Mouse (Mus musculus) liver, adult 2 months (tissue): ENCODE data around the gene Mus81. TPM values are rescaled to one million over a fixed set of nuclear protein-coding genes. Genes with fewer than 3 reads are reported as not detected.

ENCODE experiments used
- DNase-seq: peaks from one replicate; pipeline ENCODE4 v3.0.0-alpha.2; 2011; ENCODE audit warnings: low read depth, low spot score; ENCODE audit errors: extremely low read depth
- H3K27ac ChIP-seq: fragments of 200-500 bp; replicated peaks from 2 replicates; pipeline ENCODE4 v1.5.1; 2012; ENCODE audit warnings: low read depth, mild to moderate bottlenecking, control low read depth, inconsistent platforms, low read length; ENCODE audit not compliant: insufficient read depth
- H3K27me3 ChIP-seq: fragments of 200-500 bp; 2 replicates; pipeline ENCODE4 v1.6.1; 2012; ENCODE audit warnings: mild to moderate bottlenecking, moderate library complexity, low read length, inconsistent platforms; ENCODE audit not compliant: control insufficient read depth, insufficient read depth
- H3K36me3 ChIP-seq: fragments of 200-500 bp; 2 replicates; pipeline ENCODE4 v1.6.1; 2012; ENCODE audit warnings: low read length, inconsistent platforms; ENCODE audit not compliant: control insufficient read depth, insufficient read depth
- H3K4me1 ChIP-seq: fragments of 200-500 bp; 2 replicates; pipeline ENCODE4 v1.6.1; 2011; ENCODE audit warnings: low read length; ENCODE audit not compliant: control insufficient read depth, insufficient read depth
- H3K4me3 ChIP-seq: fragments of 200-500 bp; 2 replicates; pipeline ENCODE4 v1.5.1; 2011; ENCODE audit warnings: low read depth, mild to moderate bottlenecking, control low read depth, low read length, moderate library complexity; ENCODE audit not compliant: insufficient read depth
- H3K79me2 ChIP-seq: fragments of 200-500 bp; 2 replicates; pipeline ENCODE4 v1.6.1; 2012; ENCODE audit warnings: inconsistent platforms, mild to moderate bottlenecking, low read length, moderate library complexity; ENCODE audit not compliant: control insufficient read depth, insufficient read depth
- H3K9ac ChIP-seq: fragments of 200-500 bp; 2 replicates; pipeline ENCODE4 v1.6.1; 2012; ENCODE audit warnings: low read depth, mild to moderate bottlenecking, control low read depth, inconsistent platforms, low read length
- CTCF ChIP-seq: fragments of 200-500 bp; IDR thresholded peaks from 2 replicates; pipeline ENCODE4 v1.5.1; 2011; ENCODE audit warnings: low read depth, low read length, control low read depth
- POLR2A ChIP-seq: fragments of 200-500 bp; IDR thresholded peaks from 2 replicates; pipeline ENCODE4 v1.6.1; 2011; ENCODE audit warnings: low read length, control low read depth; ENCODE audit not compliant: insufficient read depth; ENCODE audit errors: extremely low read depth
- WGBS: fragments of 180-500 bp; shearing (Covaris S2); methylation state at CpG from one replicate; pipeline ENCODE4 v1.1.7; 2018; 5-methylcytosine and 5-hydroxymethylcytosine counted together
- polyA plus RNA-seq: library from polyadenylated mRNA; depleted of rRNA; stranded (reverse); fragments of >200 nt; gene quantifications from 2 replicates; pipeline ENCODE4 v1.2.3, GENCODE M21; 2012
- total RNA-seq: library from RNA; depleted of rRNA; stranded (reverse); fragments of >200 nt; gene quantifications from 2 replicates; pipeline ENCODE4 v1.2.3, GENCODE M21; 2014

The Mus81 gene
- total and polyA plus RNA-seq, 2 experiments, result 8.1 to 22.9 TPM

- H3K4me3 ChIP-seq, result no peak overlapping the region
- H3K79me2 ChIP-seq, result no peaks in the 10 kb centered on the region
- WGBS, result 9% methylated on average over 36 of the region's 36 CpGs
- TF ChIP-seq CTCF (no peak), POLR2A (no peak)
- peaks cover 16% of the 10 kb centered on the region for H3K27me3 ChIP-seq
- no peaks in the 10 kb centered on the region for H3K36me3 ChIP-seq
- H3K27ac ChIP-seq, result no peak overlapping the region
- H3K9ac ChIP-seq, result no peak overlapping the region
- DNase-seq, result no peak
- peaks cover 5% of the 10 kb centered on the region for H3K4me1 ChIP-seq
These were observed 39.6 kb downstream of the Mus81 start for GRCm38 (mm10) chr19:5448354-5449150.

- no peaks in the 10 kb centered on the region for H3K79me2 ChIP-seq
- H3K4me1 ChIP-seq, result peaks cover 5% of the 10 kb centered on the region
- no peak for DNase-seq
- H3K36me3 ChIP-seq, result no peaks in the 10 kb centered on the region
- H3K27ac ChIP-seq, result no peak within 1 kb of the TSS
- peak within 1 kb of the TSS; percentile 65 for H3K4me3 ChIP-seq
- H3K27me3 ChIP-seq, result peaks cover 16% of the 10 kb centered on the region
- no peak for TF ChIP-seq CTCF
- TF ChIP-seq POLR2A, result no peak
- WGBS, result 2% methylated on average over 70 of the region's 70 CpGs
- no peak within 1 kb of the TSS for H3K9ac ChIP-seq
These were observed 40.5 kb downstream of the Mus81 start, which contains the start of gene Fosl1 for GRCm38 (mm10) chr19:5447515-5448353. Gene Fosl1 (plus strand): TSS chr19:5447547.

- 95% methylated on average over 5 of the region's 5 CpGs for WGBS
- Histone ChIP-seq H3K9ac (no peak overlapping the region), H3K79me2 (no peaks in the 10 kb centered on the region), H3K4me1 (peaks cover 5% of the 10 kb centered on the region), H3K4me3 (no peak overlapping the region), H3K36me3 (no peaks in the 10 kb centered on the region), H3K27ac (no peak overlapping the region), H3K27me3 (peaks cover 16% of the 10 kb centered on the region)
- no peak for DNase-seq
- no peak for TF ChIP-seq CTCF
- TF ChIP-seq POLR2A, result no peak
These were observed 42.5 kb downstream of the Mus81 start for GRCm38 (mm10) chr19:5445747-5446146.

GRCm38 (mm10) chr19:5444954-5445353 lies 43.2 kb downstream of the Mus81 start:
- H3K79me2 ChIP-seq, result no peaks in the 10 kb centered on the region
- no peak overlapping the region for H3K9ac ChIP-seq
- DNase-seq, result no peak
- H3K4me3 ChIP-seq, result no peak overlapping the region
- H3K27me3 ChIP-seq, result peaks cover 21% of the 10 kb centered on the region
- TF ChIP-seq POLR2A (no peak), CTCF (no peak)
- H3K36me3 ChIP-seq, result no peaks in the 10 kb centered on the region
- WGBS, result 57% methylated on average over 7 of the region's 7 CpGs
- H3K27ac ChIP-seq, result no peak overlapping the region
- peaks cover 5% of the 10 kb centered on the region for H3K4me1 ChIP-seq

- TF ChIP-seq CTCF (no peak), POLR2A (no peak)
- peaks cover 21% of the 10 kb centered on the region for H3K27me3 ChIP-seq
These were observed 43.8 kb downstream of the Mus81 start for GRCm38 (mm10) chr19:5444371-5444908.

More at GRCm38 (mm10) chr19:5444371-5444908, 43.8 kb downstream of the Mus81 start:
- no peak overlapping the region for H3K4me3 ChIP-seq
- no peak for DNase-seq
- no peak overlapping the region for H3K9ac ChIP-seq
- H3K4me1 ChIP-seq, result peaks cover 5% of the 10 kb centered on the region
- no peaks in the 10 kb centered on the region for H3K36me3 ChIP-seq
- WGBS, result 52% methylated on average over 9 of the region's 9 CpGs
- no peaks in the 10 kb centered on the region for H3K79me2 ChIP-seq
- no peak overlapping the region for H3K27ac ChIP-seq
